Mouse (Mus musculus) left cerebral cortex, adult 18-20 months (tissue): Measurements from ENCODE around the gene Ddx4. TPM values are rescaled to one million over a fixed set of nuclear protein-coding genes. Genes with fewer than 3 reads are reported as not detected.
"Not testable (repeated sequence)": the region's sequence is repeated elsewhere in the genome, so short reads cannot be mapped to it uniquely, and the experiment has no call there.

ENCODE experiments used
- DNase-seq, 2 experiments: peaks; one replicate each; pipeline ENCODE4 v3.0.0; 2021 to 2022; ENCODE audit warnings: low spot score in 2 of 2, mixed read lengths in 1 of 2
- total RNA-seq, 2 experiments: library from RNA; stranded (reverse); gene quantifications; 2 replicates each; pipeline ENCODE4 v1.2.3; 2021

The Ddx4 gene
- total RNA-seq, 2 experiments from 2014 or later: 1.6 to 1.7 TPM

GRCm38 (mm10) chr13:112639111-112639510, 13.2 kb downstream of the Ddx4 start:
- no peak for DNase-seq

- DNase-seq: no peak
Measured at GRCm38 (mm10) chr13:112636498-112636897, 15.8 kb downstream of the Ddx4 start.

GRCm38 (mm10) chr13:112635174-112635837, 17.0 kb downstream of the Ddx4 start:
- no peak for DNase-seq

- no peak for DNase-seq
Measured at GRCm38 (mm10) chr13:112625566-112625965, 26.7 kb downstream of the Ddx4 start.

GRCm38 (mm10) chr13:112624622-112625021, 27.7 kb downstream of the Ddx4 start:
- DNase-seq: no peak

GRCm38 (mm10) chr13:112623656-112624055, 28.6 kb downstream of the Ddx4 start:
- no peak for DNase-seq

- DNase-seq: no peak
Measured at GRCm38 (mm10) chr13:112621592-112621991, 30.7 kb downstream of the Ddx4 start.

GRCm38 (mm10) chr13:112608606-112609005, 43.7 kb downstream of the Ddx4 start:
- no peak for DNase-seq

- no peak for DNase-seq
Measured at GRCm38 (mm10) chr13:112604411-112604810, 47.9 kb downstream of the Ddx4 start.

- no peak for DNase-seq
Measured at GRCm38 (mm10) chr13:112603839-112604238, 48.4 kb downstream of the Ddx4 start.

GRCm38 (mm10) chr13:112602607-112603006, 49.7 kb downstream of the Ddx4 start:
- no peak for DNase-seq

GRCm38 (mm10) chr13:112594260-112594659, 58.0 kb downstream of the Ddx4 start, which contains the start of gene Il31ra:
TSS of gene Il31ra (minus strand) at chr13:112594360.
- not testable (repeated sequence) for DNase-seq

- DNase-seq: no peak
Measured at GRCm38 (mm10) chr13:112590254-112590653, 62.0 kb downstream of the Ddx4 start.

GRCm38 (mm10) chr13:112589625-112590024, 62.6 kb downstream of the Ddx4 start:
- no peak for DNase-seq

GRCm38 (mm10) chr13:112584556-112585237, 67.6 kb downstream of the Ddx4 start:
- DNase-seq: no peak

GRCm38 (mm10) chr13:112582291-112582690, 70.0 kb downstream of the Ddx4 start:
- no peak for DNase-seq

GRCm38 (mm10) chr13:112581796-112582195, 70.5 kb downstream of the Ddx4 start:
- DNase-seq: no peak

- DNase-seq: no peak
Measured at GRCm38 (mm10) chr13:112580590-112581320, 71.5 kb downstream of the Ddx4 start.

GRCm38 (mm10) chr13:112578041-112578440, 74.2 kb downstream of the Ddx4 start:
- DNase-seq: peak; percentile 100

GRCm38 (mm10) chr13:112573800-112574199, 78.5 kb downstream of the Ddx4 start:
- DNase-seq: no peak

- no peak for DNase-seq
Measured at GRCm38 (mm10) chr13:112570768-112571167, 81.5 kb downstream of the Ddx4 start.

- no peak for DNase-seq
Measured at GRCm38 (mm10) chr13:112569606-112570005, 82.7 kb downstream of the Ddx4 start.
